Mouse (Mus musculus) pancreas, adult 10 weeks (tissue): ENCODE results near the gene Lmtk2. TPM values are rescaled to one million over a fixed set of nuclear protein-coding genes. Genes with fewer than 3 reads are reported as not detected.

ENCODE experiments used
- polyA plus RNA-seq: library from polyadenylated mRNA; stranded (reverse); fragments of 350-450 nt; fragmentation: Illumina TruSeq; extraction: RNeasy Lipid Tissue Mini Kit (QIAGEN cat#74804); gene quantifications from one replicate; pipeline ENCODE4 v1.2.3, GENCODE M21; 2015; ENCODE audit warnings: low read depth, low replicate concordance; ENCODE audit not compliant: insufficient read depth

The Lmtk2 gene
- polyA plus RNA-seq, result 4.6 TPM

DNA sequence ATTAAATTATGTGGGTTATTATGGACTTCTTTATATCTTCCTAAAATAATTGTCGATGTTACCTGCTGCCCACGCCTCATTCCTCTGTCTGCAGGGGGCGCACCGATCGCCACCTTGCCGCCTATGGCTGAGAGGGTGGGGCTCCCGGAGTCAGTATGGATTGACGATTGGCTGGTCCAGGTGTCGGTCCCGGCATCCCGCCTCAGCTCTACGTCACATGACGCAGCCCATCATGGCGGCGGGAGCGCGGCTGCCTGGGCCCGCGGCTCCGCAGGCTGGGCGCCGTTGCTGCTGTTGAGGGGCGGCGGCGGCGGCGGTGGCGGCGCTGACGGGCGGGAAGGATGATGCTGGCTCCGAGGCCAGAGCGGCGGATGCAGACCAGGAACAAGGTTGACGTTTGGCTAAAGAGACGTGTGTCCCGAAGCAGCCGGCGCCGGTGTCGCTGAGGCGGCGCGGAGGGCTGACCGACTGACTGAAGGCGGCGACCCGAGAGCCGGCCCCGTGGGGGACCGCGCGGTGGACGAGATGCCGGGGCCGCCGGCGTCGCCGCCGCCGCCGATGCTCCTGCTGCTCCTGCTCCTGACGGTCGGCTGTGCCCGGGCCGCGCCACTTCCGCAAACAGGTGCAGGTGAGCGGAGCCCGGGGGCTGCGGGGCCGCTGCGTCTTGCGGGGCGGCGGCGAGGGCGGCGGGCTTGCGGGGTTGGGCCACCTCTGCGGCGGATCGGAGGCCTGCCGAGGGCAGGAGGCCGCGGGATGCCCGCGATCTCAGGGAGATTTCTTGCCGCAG, at the start of gene Lmtk2:
Gene Lmtk2, plus strand, starts transcription at position 288 of the 787 bp plus-strand sequence.

DNA sequence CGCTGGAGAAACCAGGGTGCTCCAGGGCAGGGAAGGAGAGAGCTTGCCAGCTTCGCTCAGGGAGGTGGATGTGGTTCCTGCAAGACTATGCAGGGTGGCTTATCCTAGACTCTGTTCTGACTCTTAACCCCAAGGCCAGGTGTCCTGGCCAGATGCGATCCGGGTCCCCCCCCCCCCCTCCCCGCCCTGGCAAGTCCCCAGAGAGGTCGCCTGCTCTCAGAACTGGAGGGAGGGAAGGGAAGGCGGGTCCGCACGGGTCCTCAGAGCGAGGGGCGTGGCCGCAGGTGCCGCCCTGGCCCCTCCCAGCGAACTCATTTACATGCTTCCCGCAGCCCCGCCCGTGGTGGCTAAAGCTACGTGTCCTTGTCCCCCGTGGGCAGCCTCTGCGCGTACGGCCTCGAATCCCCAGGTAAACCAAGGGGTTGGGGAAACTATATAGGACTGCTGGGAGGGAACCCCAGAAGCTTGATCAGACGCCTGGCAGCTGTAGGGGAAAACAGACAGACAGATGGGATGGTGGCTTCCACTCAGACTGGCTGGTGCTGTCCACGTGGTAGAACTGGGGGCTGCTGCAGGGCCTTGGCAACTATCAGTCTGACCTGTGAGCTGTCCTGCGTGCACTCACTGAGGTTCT, 89.8 kb downstream of the Lmtk2 start, which contains the start of gene Bhlha15:
Gene Bhlha15, plus strand, starts transcription at position 337 of the 634 bp plus-strand sequence.

DNA sequence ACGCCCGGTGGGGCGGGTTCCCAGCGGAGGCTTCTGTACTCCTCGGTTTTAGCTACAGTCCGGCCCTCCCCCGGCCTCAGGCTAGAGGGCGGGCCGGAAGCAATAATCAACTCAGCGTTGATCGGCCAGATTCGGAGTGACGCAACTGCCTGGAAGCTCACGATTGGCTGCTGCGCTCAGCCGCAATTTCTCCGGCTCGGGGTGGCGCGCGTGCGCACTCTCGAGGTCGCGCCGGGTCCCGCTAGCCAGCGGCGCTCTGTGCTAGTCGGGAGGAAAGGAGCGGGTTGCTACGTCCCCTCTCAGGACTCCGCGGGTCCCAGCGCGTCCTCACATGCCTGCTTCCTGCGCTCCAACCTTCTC, 123.2 kb downstream of the Lmtk2 start, which contains the start of gene Tecpr1:
Gene Tecpr1, minus strand, starts transcription at position 113 of the 360 bp plus-strand sequence.

Other genes with a start within 250 kb of the Lmtk2 start
- not detected for gene Ankrd61, start 202.8 kb upstream of the Lmtk2 start, polyA plus RNA-seq
- gene Aimp2, start 190.6 kb upstream of the Lmtk2 start, polyA plus RNA-seq, result 16.3 TPM
- 1.4 TPM for gene Pms2, start 190.5 kb upstream of the Lmtk2 start, polyA plus RNA-seq
- gene Gm42421, start 172.3 kb upstream of the Lmtk2 start, polyA plus RNA-seq, result not detected
- gene Rsph10b, start 167.4 kb upstream of the Lmtk2 start, polyA plus RNA-seq, result 0.85 TPM
- gene Ccz1, start 85.6 kb upstream of the Lmtk2 start, polyA plus RNA-seq, result 13.2 TPM
- gene Ocm, start 73.8 kb upstream of the Lmtk2 start, polyA plus RNA-seq, result not detected
- 55.1 TPM for gene Bhlha15, start 89.8 kb downstream of the Lmtk2 start, polyA plus RNA-seq
- 8.5 TPM for gene Tecpr1, start 123.2 kb downstream of the Lmtk2 start, polyA plus RNA-seq
- gene Bri3, start 144.0 kb downstream of the Lmtk2 start, polyA plus RNA-seq, result 37.9 TPM